Mouse (Mus musculus) embryonic facial prominence, embryonic 15.5 days (tissue): ENCODE data around the gene Sept1. TPM values are rescaled to one million over a fixed set of nuclear protein-coding genes. Genes with fewer than 3 reads are reported as not detected.

ENCODE experiments used
- ATAC-seq: fragments of 200-750 bp; cut with Nextera tagmentation; 2 replicates; pipeline ENCODE4 v1.8.0; 2017; ENCODE audit warnings: low read depth, moderate TSS enrichment; ENCODE audit not compliant: insufficient number of reproducible peaks, low FRiP score, low TSS enrichment
- H3K27ac ChIP-seq: fragments of 300-500 bp; sonication (generic); replicated peaks from 2 replicates; pipeline ENCODE4 v1.5.1; 2015; ENCODE audit warnings: mild to moderate bottlenecking, inconsistent platforms
- H3K27me3 ChIP-seq: fragments of 300-500 bp; sonication (generic); 2 replicates; pipeline ENCODE4 v1.6.1; 2015; ENCODE audit warnings: inconsistent platforms
- H3K36me3 ChIP-seq: fragments of 300-500 bp; sonication (generic); 2 replicates; pipeline ENCODE4 v1.6.1; 2015; ENCODE audit warnings: mild to moderate bottlenecking, inconsistent platforms
- H3K4me1 ChIP-seq: fragments of 300-500 bp; sonication (generic); 2 replicates; pipeline ENCODE4 v1.6.1; 2015; ENCODE audit warnings: inconsistent platforms
- H3K4me2 ChIP-seq: fragments of 300-500 bp; sonication (generic); replicated peaks from 2 replicates; pipeline ENCODE4 v1.6.1; 2015; ENCODE audit warnings: mild to moderate bottlenecking, inconsistent platforms
- H3K4me3 ChIP-seq: fragments of 300-500 bp; sonication (generic); replicated peaks from 2 replicates; pipeline ENCODE4 v1.5.1; 2015; ENCODE audit warnings: mild to moderate bottlenecking, inconsistent platforms
- H3K9ac ChIP-seq: fragments of 300-500 bp; sonication (generic); 2 replicates; pipeline ENCODE4 v1.6.1; 2015; ENCODE audit warnings: inconsistent platforms
- H3K9me3 ChIP-seq: fragments of 300-500 bp; sonication (generic); replicated peaks from 2 replicates; pipeline ENCODE4 v1.6.1; 2016; ENCODE audit warnings: inconsistent platforms
- WGBS: fragments of 180-500 bp; shearing (Covaris S2); methylation state at CpG from one replicate; pipeline ENCODE4 v1.1.7; 2015; 5-methylcytosine and 5-hydroxymethylcytosine counted together
- polyA plus RNA-seq: library from polyadenylated mRNA; unstranded; fragments of >200 nt; fragmentation: Nextera tagmentation; extraction: Ambion mirVana; gene quantifications from 2 replicates; pipeline ENCODE4 v1.2.1, GENCODE M21; 2015

Sept1 gene
- polyA plus RNA-seq, 1 experiment from 2014 or later, result 23.9 TPM

DNA sequence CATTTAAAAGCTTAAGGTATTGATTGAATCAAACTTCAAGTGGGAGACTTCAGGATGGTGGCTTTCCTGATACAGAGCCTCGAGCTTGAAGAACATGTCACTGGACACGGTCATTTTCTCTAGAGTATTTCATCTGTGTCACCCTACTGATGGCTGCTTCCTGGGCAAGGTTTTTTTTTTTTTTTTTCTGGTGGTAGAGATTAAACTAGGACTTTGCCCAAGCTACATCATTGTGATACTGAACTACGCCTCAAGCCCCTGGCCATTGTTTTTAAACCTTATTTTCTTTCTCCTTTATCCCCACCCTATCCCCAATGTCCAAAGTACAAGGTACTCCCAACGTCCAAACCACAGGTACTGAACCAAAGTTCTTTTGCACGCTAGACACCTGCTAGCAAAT lies 37.7 kb upstream of the Sept1 start:
- no peaks in the 10 kb centered on the region for H3K9me3 ChIP-seq
- no peaks in the 10 kb centered on the region for H3K27me3 ChIP-seq
- no peak for ATAC-seq
- H3K4me2 ChIP-seq, result no peak overlapping the region
- H3K36me3 ChIP-seq, result peaks cover 29% of the 10 kb centered on the region
- WGBS, result 87% methylated on average over 5 of the region's 5 CpGs
- H3K4me3 ChIP-seq, result no peak overlapping the region
- no peak overlapping the region for H3K9ac ChIP-seq
- H3K4me1 ChIP-seq, result peaks cover 18% of the 10 kb centered on the region
- no peak overlapping the region for H3K27ac ChIP-seq

DNA sequence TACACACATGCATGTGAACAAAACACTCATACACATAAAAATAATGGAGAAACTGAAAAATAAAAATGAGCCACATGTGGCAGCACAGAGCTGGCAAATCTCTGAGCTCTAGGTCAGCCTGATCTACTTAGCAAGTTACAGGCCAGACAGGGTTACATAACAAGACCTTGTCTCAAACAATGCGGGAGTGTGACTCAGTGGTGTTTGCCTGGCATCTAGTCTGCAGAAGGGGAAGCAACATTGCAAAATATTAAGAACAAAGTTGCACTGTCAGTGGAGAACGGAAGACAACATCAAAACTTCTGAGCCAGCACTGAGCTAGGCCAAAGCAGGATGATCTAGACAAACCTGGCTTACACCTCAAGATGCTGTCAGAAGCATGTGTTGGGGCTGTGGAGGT lies 37.3 kb upstream of the Sept1 start:
- 81% methylated on average over 2 of the region's 2 CpGs for WGBS
- no peak for ATAC-seq

DNA sequence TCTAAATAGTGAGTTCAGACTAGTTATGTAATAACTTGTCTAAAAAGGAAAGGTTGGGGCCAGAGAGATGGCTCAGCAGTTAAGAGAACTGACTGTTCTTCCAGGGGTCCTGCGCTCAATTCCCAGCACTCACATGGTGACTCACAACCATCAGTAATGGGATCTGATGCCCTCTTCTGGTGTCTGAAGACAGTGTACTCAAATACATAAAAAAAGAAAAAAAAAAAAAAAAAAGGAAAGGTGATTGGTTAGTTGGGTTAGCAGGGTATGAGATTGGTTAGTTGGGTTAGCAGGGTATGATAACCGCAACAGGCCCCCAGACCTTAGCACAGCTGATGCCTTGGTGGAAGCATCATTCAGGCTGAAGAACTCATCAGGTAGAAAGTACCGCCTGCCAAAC lies 30.6 kb upstream of the Sept1 start:
- H3K4me3 ChIP-seq, result no peak overlapping the region
- no peaks in the 10 kb centered on the region for H3K27me3 ChIP-seq
- WGBS, result over 99% methylated on average over 3 of the region's 3 CpGs
- peaks cover 3% of the 10 kb centered on the region; the same call in 1 of the 2 replicates for H3K36me3 ChIP-seq
- ATAC-seq, result no peak
- H3K9ac ChIP-seq, result no peak overlapping the region
- no peak overlapping the region for H3K4me2 ChIP-seq
- H3K9me3 ChIP-seq, result no peaks in the 10 kb centered on the region
- no peak overlapping the region for H3K27ac ChIP-seq
- peaks cover 18% of the 10 kb centered on the region for H3K4me1 ChIP-seq

More for the DNA sequence above, 37.3 kb upstream of the Sept1 start:
- H3K4me3 ChIP-seq, result no peak overlapping the region
- no peak overlapping the region for H3K9ac ChIP-seq
- H3K27ac ChIP-seq, result no peak overlapping the region
- H3K4me1 ChIP-seq, result peaks cover 18% of the 10 kb centered on the region
- no peaks in the 10 kb centered on the region for H3K27me3 ChIP-seq
- H3K4me2 ChIP-seq, result no peak overlapping the region
- H3K36me3 ChIP-seq, result peaks cover 29% of the 10 kb centered on the region
- H3K9me3 ChIP-seq, result no peaks in the 10 kb centered on the region

DNA sequence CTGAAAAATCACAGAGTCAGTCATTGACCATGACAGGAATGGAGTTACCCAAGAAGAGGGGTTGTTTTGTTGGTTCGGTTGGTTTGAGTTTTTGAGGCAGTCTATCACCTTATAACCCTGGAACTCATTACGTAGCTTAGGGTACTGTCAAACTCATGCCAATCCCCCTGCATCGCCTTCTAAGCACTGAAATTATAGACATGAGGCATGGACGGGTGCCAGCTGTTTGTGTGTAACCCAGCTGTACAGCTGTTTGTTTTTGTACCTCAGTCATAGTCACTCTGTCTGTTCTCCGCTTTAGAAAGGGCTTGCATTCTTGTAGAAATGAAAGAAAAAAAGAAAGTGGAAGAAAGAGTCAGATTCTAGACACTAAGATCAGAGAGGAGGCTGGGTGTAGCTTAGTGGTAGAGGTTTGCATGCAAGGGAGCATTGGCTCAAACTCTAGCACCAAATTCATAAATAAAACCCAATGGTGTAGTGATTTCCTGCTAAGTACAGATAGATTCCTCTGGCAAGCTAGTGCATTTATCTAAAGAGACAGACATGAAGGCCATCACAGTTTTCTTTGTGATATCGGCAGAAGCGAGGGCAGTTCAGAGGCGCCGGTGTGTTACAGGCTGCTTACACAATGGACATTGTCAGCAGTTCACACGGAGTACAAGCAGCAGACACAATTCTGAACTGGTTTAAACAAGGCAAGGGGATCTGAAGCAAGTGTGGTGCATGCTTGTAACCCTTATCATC lies 29.5 kb upstream of the Sept1 start:
- no peak overlapping the region for H3K9ac ChIP-seq
- no peaks in the 10 kb centered on the region for H3K9me3 ChIP-seq
- no peak for ATAC-seq
- no peaks in the 10 kb centered on the region for H3K27me3 ChIP-seq
- H3K4me3 ChIP-seq, result no peak overlapping the region
- peaks cover 18% of the 10 kb centered on the region for H3K4me1 ChIP-seq
- no peak overlapping the region for H3K27ac ChIP-seq
- 75% methylated on average over 10 of the region's 10 CpGs for WGBS
- H3K4me2 ChIP-seq, result no peak overlapping the region
- no peaks in the 10 kb centered on the region for H3K36me3 ChIP-seq

DNA sequence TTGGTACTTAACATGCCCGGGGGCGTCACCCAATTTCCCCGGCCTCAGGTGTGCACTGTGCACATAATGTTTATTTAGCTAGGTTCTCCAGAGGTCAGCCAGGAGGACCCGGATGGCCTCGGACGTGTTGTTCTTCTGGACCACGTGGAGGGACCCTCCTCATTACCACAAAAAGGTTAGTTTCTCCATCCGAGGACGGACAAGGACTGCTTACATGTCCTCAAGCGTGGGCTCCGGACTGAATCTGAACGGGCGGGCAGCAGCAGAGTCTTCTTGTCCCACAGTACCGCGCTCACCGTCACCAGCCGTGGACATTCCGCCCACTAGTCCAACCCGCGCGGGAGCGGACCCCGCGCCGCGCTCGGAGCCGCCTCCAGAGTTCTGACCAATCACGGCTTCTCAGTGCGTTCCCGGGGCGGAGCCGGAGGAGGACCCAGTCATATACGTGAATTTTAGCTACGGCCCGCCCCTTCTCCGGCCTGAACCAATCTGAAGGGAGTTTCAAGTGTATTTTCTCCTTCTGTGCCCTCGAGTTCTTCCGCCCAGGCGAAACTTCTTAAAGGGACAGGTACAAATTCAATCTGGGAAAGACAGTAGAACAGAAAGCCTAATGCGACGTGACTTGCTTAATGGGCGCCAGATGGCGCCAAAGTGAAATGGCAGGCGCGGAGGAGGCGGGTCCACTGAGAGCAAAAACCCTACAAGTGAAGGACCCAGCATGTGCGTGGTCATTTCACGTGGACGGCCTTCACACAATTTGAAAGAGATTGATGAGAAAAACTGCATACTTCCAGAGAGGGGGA lies 27.6 kb upstream of the Sept1 start, which contains the start of gene Dctpp1:
Dctpp1 (minus strand) TSS at position 401 of the 803 bp plus-strand sequence.
- no peaks in the 10 kb centered on the region for H3K27me3 ChIP-seq
- WGBS, result under 1% methylated on average over 50 of the region's 50 CpGs
- H3K4me1 ChIP-seq, result peaks cover 18% of the 10 kb centered on the region
- ATAC-seq, result peak; percentile 99
- H3K4me2 ChIP-seq, result peak within 1 kb of the TSS; percentile 75
- 0 out of 2 replicates have a peak, but pooled peaks cover 10% of the 10 kb centered on the region for H3K36me3 ChIP-seq
- no peaks in the 10 kb centered on the region for H3K9me3 ChIP-seq
- peak within 1 kb of the TSS; percentile 78 for H3K4me3 ChIP-seq
- peak within 1 kb of the TSS; percentile 25; the same call in 1 of the 2 replicates for H3K27ac ChIP-seq
- peak within 1 kb of the TSS; percentile 56 for H3K9ac ChIP-seq

DNA sequence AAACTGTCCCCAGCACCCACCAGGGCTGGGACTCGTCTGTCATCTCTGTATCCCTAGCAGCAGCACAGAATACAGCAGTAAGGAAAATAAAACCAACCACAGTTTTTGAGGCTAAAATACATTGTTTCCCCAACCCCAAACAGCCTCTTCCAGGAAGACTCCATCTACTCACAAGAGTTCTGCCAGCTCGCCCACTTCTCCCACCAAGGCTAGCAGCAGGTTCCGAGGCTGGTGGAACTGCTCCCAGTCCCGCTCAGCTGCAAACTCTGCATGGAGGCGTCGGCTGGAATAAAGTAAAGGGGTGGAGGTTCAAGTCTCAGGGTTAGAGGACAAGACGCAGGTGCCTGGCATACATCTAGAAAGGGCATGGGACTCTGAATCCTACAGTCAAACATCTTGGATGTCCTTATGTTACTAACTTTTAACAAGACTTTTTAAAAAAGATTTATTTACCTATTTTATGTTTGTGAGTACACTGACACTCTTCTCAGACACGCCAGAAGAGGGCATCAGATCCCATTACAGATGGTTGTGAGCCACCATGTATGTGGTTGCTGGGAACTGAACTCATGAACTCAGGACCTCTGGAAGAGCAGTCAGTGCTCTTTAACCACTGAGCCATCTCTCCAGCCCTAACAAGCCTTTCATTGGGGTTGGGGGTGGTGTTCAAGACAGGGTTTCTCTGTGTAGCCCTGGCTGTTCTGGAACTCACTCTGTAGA lies 26.4 kb upstream of the Sept1 start:
- peaks cover 27% of the 10 kb centered on the region for H3K4me1 ChIP-seq
- H3K4me2 ChIP-seq, result peak overlapping the region; percentile 75
- peak overlapping the region; percentile 78 for H3K4me3 ChIP-seq
- 67% methylated on average over 8 of the region's 8 CpGs for WGBS
- ATAC-seq, result no peak
- no peaks in the 10 kb centered on the region for H3K9me3 ChIP-seq
- H3K36me3 ChIP-seq, result 0 out of 2 replicates have a peak, but pooled peaks cover 11% of the 10 kb centered on the region
- no peak overlapping the region for H3K9ac ChIP-seq
- no peak overlapping the region for H3K27ac ChIP-seq
- no peaks in the 10 kb centered on the region for H3K27me3 ChIP-seq

DNA sequence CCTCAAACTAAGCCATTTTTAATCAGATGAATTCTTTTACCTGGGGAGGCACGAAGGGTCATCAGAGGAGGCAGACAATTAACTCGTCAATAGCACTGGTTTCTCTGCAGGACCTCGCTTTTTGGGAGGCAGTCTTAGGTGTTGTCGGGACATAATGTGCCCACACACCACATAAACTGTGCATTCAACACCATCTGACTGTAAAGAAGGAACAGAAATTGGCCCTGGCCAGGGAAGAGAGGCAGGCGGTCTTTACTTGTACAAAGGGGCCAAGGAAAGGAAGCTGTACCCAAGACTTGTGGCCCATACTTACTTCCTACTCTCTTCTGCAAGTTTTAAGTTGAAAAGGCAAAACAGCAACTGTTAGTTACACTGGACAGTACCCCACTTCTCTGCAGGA lies 23.6 kb upstream of the Sept1 start:
- H3K4me3 ChIP-seq, result no peak overlapping the region
- H3K4me1 ChIP-seq, result peaks cover 36% of the 10 kb centered on the region
- H3K27me3 ChIP-seq, result no peaks in the 10 kb centered on the region
- no peak overlapping the region for H3K27ac ChIP-seq
- no peak overlapping the region for H3K4me2 ChIP-seq
- H3K9me3 ChIP-seq, result no peaks in the 10 kb centered on the region
- 0 out of 2 replicates have a peak, but pooled peaks cover 11% of the 10 kb centered on the region for H3K36me3 ChIP-seq
- no peak overlapping the region for H3K9ac ChIP-seq
- ATAC-seq, result no peak
- WGBS, result 89% methylated on average over 5 of the region's 5 CpGs

DNA sequence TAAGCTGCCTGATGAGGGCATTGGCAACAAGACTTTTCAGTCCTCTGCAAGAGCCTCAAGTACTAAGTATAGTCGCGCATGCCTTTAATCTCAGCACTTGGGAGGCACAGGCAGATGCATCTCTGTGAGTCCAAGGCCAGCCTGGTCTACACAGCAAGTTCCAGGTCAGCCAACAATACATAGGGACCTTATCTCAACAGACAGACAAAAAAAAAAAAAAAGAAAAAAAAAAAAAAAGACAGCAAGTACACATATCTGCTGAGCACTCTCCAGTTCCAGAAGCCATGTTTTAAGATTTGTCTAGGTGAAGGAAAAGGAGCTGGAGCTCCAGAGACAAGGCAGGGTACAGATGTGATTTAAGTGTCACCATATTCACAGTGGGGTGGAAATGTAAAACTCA lies 23.0 kb upstream of the Sept1 start:
- WGBS, result 90% methylated on average over 2 of the region's 2 CpGs
- no peak for ATAC-seq
- Histone ChIP-seq H3K9me3 (no peaks in the 10 kb centered on the region), H3K36me3 (0 out of 2 replicates have a peak, but pooled peaks cover 11% of the 10 kb centered on the region), H3K27ac (no peak overlapping the region), H3K4me3 (no peak overlapping the region), H3K9ac (no peak overlapping the region), H3K27me3 (no peaks in the 10 kb centered on the region), H3K4me2 (no peak overlapping the region), H3K4me1 (peaks cover 32% of the 10 kb centered on the region)

DNA sequence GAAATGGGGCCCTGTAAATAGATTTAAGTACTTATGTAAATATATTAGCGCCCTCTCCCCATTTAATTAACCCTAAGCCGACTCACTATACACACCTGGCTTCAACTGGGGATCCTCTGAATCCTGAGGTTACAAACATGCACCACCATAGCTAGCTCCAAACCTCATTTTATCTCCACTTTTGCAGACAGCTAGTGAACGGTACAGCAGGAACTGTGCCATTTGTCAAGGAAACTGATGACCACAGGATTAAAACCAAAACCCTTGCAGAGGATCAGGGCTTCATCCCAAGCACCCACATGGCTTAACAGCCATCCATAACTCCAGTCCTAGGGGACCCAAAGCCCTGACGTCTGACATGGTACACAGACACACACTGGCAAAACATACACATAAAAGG lies 22.1 kb upstream of the Sept1 start:
- no peak for ATAC-seq
- peak overlapping the region; percentile 95 for H3K4me2 ChIP-seq
- peaks cover 29% of the 10 kb centered on the region for H3K4me1 ChIP-seq
- peaks cover 16% of the 10 kb centered on the region; the same call in 1 of the 2 replicates for H3K36me3 ChIP-seq
- WGBS, result 27% methylated on average over 4 of the region's 4 CpGs
- H3K9me3 ChIP-seq, result no peaks in the 10 kb centered on the region
- peak overlapping the region; percentile 62 for H3K4me3 ChIP-seq
- peak overlapping the region; percentile 91 for H3K27ac ChIP-seq
- H3K9ac ChIP-seq, result peak overlapping the region; percentile 68; the same call in 1 of the 2 replicates
- no peaks in the 10 kb centered on the region for H3K27me3 ChIP-seq

DNA sequence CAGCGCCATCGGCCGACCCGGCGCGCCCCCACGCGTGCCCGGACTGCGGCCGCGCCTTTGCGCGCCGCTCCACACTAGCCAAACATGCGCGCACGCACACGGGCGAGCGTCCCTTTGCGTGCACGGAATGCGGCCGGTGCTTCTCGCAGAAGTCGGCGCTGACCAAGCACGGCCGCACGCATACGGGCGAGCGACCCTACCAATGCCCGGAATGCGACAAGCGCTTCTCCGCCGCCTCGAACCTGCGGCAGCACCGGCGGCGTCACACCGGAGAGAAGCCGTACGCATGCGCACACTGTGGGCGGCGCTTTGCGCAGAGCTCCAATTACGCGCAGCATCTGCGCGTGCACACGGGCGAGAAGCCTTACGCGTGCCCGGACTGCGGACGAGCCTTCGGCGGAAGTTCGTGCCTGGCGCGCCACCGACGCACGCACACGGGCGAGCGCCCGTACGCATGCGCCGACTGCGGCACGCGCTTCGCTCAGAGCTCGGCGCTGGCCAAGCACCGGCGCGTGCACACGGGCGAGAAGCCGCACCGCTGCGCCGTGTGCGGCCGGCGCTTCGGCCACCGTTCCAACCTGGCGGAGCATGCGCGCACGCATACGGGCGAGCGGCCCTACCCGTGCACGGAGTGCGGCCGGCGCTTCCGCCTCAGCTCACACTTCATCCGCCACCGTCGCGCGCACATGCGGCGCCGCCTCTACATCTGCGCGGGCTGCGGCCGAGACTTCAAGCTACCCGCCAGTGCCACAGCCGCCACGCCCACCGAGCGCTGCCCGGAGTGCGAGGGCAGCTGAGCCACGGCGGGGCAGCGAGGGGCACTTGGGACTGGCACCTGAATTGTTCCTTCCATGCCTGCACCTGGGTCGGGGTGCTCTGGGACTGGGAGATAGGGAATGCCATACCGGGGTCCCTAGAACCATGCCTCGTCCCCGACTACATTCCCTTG lies 21.2 kb upstream of the Sept1 start:
- peak overlapping the region; percentile 68 for H3K9ac ChIP-seq
- H3K36me3 ChIP-seq, result peaks cover 25% of the 10 kb centered on the region; the same call in 1 of the 2 replicates
- WGBS, result under 1% methylated on average over 136 of the region's 136 CpGs
- H3K9me3 ChIP-seq, result no peaks in the 10 kb centered on the region
- no peaks in the 10 kb centered on the region for H3K27me3 ChIP-seq
- H3K4me2 ChIP-seq, result peak overlapping the region; percentile 95
- peak overlapping the region; percentile 62 for H3K4me3 ChIP-seq
- peak; percentile 92 for ATAC-seq
- peak overlapping the region; percentile 91 for H3K27ac ChIP-seq
- peaks cover 20% of the 10 kb centered on the region for H3K4me1 ChIP-seq
